Mouse (Mus musculus) right cerebral cortex, adult 2 months (tissue): ENCODE results near the gene Fignl1.
A peak's percentile ranks its signal among the peaks of the same experiment; 100 is the strongest.

Source experiments
- DNase-seq, 2 experiments: peaks; one replicate each; pipeline ENCODE4 v3.0.0; 2021 to 2022; ENCODE audit warnings: low spot score in 2 of 2

The Fignl1 gene

DNA sequence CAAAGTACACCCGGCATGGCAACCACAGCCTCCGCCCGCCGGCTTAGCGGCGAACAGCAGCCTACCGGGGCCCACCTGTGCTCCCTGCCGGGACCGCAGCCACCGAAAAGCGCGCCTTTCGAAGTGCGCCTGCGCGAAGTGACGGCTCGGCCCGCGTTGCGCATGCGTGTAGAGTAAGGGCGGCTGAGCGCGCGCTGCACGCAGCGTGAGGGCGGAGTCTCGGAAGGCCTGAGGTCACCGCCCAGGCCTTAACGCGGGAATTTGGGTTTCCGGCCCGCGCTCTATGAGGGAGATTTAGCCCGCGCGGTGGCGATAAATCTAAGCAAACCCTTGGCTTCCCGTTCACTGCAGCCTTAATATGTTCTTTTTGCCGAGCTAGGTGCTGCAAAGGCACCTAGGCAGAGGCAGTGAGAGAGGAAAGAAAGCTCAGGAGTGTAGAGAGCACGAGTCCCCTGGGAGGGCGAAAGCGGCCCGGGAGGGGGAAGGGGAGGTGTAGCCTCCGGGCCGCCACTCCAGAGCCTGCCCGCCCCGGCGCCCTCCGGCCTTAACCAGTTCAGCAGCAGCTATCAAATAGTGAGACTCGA lies at the start of gene Fignl1:
Gene Fignl1 (minus strand): TSS at position 143 of the 584 bp plus-strand sequence.
- DNase-seq, result peak; percentile 94 to 97

DNA sequence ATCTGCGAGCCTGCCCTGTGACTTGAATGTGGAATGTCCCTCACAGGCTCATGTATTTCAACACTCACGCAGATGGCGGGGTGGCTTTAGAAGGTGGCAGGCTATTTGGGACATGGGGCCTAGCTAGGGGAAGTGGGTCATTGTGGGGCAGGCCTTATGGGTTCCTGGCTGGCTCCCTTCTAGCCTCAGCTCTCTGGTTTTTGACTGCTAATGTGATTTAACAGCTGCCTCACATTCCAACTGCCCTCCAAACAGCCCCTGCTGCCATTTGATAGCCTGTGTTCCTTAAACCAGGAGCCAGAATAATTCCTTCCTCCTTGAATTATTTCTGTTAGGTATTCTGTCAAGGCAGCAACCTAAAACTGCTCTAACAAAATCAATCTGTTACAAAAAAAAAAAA lies 48.2 kb upstream of the Fignl1 start:
- no peak for DNase-seq

DNA sequence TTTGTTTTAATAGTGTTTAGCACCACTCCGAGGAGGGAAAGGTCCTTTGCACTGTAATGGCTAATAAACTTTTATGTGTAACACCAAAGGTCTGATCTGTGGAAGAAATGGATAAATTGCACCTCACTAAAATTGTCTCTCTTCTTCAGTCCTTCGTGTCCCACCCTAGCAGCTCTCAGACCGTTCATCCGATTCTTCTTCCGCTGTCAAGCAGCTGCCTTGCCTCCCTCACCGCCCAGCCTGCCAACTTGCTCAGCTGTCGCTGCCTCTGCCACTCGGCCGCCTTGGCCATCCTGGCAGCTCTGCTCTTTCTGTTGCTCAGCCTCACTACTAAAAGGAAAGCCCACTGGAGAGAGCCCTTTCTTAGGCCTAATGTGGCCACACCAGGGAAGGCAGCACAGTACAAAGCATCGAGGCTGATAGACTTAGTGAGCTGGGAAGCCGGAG lies 46.9 kb upstream of the Fignl1 start:
- DNase-seq, result no peak

DNA sequence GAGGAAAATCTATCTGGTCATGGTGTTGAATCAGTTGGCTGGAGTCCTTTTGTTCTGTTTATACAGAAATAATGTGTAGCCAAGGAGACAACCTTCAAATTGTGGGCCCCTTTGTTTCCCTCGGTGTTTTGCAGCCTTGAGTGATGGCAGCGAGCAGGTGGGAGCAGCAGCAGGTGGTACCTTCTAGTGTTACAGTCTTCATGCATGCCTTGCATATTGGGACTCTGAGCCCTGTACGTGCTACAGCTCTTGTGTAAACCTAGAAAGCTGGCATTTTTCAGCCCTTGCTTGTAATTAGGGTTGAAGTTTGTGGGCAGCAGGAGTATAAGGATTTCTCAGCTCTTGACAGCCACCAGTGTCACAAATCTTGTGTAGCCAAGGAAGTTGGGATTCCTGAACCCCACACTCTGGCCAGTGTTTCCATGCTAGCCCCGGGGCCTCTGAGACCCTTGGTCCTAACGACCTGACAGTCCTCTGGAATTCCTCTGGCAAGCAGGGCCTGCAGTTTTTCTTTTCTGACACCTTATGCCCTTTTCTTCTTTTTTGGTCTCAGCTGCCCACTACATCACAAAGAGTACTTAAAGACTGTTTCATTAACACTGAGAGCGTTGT lies 46.4 kb upstream of the Fignl1 start:
- no peak for DNase-seq

DNA sequence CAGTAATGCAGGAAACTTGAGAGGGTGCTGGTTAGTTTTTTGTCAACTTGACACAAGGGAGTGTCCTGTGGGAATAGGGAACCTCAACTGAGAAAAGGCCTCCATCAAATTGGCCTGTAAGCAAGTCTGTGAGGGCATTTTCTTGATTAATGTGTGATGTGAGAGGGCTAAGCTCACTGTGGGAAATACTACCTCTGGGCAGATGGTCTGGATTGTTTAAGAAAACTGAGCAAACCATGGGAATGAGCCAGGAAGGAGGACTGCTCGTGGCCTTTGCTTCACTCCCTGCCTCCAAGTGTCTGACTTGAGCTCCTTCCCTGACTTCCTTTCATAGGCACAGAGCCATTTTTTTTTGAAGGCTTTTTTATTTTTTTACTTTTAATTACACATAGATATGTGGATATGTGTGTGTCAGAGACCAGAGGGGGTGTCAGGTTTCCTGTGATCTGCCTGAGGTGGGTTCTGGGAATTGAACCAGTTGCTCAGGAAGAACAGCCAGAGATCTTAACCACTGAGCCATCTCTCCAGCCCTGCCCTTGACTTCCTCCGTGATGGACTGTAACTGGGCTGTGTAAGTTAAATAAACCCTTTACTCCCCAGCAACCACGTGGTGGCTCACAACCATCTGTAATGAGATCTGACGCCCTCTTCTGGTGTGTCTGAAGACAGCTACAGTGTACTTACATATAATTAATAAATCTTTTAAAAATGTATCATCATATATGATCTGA lies 45.1 kb upstream of the Fignl1 start:
- DNase-seq, result no peak

DNA sequence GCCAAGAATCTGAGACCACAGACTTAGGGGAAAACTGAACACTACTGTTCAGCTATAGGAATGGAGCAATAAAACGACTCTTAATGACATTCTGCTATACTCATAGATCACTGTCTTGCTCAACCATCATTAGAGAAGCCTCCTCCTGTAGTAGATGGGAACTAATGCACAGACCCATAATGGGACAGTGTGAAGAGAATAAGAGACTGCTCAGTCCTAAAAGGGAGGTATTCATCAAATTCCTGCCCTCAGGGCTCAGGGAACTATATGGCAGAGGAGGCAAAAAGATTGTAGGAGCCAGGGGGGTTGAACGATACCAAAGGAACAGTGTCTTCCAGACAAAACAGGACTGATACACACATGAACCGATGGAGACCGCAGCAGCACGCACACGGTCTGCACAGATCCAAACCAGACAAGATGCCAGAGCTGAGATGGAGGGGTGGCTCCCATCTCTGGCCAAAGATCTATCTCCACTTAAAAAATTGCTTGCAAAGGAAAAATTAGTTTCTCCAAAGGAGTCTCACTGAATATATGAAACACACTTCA lies 43.3 kb upstream of the Fignl1 start:
- DNase-seq, result no peak

DNA sequence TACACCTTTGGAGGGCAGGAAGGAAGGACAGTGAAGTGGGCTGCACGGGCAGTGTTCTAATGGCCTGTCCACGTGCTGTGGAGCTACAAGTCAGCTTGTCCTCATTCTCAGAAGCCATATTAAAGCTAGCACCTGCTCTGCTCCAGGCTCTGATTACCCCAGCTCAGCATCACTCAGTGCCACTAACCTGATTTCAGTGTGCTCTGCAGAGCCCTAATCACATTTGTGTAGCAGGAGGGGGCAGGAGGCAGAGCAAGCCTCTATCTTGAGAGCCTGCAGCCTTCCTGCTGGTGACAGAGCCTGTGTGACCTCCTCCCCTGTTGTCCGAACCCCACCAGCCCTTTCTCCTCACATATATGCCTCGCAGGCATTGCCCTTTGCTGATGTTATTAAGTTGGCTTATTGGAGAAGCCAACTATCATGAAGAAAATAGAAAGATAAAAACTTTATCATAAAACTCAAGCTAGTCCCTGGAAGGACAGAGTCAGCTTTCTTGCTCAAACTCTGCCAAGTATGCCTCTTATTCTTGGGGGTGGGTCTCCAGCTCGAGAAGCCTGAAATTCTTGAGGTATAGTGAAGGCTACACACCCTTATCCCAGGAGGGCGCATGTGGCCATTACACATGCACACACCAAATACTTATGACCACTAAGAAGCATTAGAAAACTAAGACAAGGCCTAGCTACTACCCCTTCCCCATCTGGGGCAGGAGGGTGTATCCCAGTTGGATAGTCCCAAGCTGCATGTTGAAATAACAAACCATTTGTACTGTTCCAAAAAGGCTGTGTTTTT lies 41.9 kb upstream of the Fignl1 start:
- DNase-seq, result no peak

DNA sequence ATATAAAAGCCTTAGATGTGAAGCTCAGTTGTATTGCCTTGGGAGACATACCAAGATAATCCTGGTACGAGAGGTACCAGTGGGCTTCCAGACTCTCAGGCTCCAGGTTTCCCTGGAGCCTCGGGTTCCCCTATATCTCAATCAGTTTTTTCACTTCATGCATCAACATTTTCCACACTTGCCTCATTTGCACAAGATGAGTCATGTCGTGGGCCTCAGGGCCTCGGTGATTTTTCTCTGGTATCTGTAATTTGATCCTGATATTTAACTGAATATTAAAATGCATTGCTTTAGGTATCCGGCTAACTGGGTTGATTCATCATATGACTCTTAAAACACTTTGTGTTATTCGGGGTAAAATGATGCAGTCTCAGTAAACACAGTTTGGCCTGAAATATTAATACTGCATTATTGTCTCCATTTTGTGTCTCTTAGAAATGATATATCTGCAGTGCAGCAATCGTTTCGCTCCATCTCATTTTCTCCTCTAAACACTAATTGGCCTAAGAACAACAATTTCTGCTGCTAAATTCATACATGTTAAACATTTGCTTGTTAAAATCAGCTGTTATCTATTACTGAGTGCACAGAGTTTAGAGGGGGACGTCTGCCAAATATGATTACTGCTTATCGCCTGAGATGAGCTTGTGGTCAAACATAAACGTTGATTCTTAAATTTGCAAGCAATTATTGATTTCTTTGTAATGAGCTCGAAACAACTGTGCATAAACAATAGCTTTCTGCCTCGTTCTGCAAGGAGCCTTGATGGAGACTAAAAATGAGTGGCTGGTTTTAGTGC lies 41.0 kb upstream of the Fignl1 start:
- no peak for DNase-seq

DNA sequence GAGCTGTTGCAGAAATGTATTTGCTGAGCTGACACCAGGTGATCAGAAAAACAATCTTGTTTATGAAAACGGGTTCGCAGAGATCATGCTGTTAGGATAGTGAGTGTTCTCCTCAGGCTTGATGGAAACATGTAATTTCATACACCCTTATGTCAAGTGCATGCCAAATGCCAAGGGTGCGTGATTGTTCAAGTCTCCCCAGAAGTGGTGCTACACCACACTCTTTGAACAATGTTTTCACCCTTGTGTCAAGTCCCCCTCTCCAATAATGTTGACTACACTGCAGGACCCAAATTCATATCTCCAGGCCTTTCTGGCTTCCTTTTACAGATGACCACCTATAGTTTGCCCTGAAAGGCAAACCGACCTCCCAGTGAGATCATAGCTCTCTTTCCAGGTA lies 39.7 kb upstream of the Fignl1 start:
- no peak for DNase-seq

DNA sequence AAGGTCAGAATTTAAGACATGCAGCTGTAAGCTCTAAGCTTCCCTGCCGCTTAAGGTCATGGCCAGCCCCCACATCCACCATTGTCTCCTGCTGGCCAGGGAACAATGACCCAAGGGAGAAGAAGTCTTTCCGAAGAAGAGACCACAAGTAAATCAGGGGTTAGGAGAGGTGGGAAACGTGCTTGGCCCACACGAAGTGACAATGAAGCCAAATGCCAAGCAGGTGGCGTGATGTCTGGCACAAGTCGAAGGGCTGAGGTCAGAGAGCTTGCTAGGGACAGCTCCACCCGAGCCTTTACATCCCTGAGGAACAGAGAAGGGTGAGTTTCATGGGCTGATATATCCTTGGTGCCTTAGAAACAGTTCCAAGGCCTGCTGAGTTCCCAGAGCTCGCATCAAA lies 36.3 kb upstream of the Fignl1 start:
- no peak for DNase-seq

DNA sequence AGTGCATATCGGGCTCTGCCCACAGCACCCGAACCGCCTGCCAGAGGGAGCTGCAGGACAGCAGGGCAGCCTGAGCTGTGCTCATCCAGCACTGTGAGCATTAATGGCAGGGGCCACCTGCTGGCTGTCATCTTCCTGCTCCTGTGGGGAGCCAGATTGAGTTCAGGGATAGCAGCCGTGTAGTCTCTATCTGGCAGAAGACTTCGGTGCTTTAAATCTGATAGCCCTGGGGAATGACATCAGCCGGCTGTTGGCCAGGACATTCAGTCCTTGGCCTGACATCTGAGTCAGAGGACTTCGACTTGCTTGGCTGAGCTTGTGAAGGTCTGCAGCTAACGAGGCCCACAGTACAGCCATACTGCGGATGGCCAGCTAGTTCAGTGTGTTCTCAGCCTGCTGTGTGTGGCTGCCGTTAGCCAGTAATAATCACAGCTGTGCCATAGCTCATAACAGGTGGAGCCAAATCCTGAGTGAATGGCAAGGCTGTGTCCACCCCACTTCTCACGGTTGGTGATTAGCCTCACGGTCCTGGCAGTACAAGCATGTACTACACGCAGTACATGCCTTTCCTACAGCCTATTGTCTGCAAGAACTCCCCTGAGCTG lies 35.7 kb upstream of the Fignl1 start:
- no peak for DNase-seq

DNA sequence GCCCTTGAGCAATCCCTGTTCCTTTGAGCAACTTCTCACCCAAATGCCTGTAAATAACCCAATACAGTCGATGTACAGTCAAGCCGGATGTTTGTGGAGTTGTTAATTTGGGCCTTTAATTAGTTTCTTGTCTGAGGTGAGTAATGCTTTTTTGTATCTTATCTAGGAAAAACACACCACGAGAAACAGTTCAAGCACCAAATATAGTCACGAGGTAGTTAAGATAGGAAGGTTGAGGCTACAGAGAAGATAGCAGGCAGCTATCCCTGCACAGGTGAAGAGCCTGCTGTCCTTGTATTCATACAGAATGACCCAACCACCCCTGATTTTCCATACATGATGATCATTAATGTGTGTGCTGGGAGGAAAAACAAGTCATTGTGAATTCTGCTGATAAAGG lies 32.8 kb upstream of the Fignl1 start:
- no peak for DNase-seq

DNA sequence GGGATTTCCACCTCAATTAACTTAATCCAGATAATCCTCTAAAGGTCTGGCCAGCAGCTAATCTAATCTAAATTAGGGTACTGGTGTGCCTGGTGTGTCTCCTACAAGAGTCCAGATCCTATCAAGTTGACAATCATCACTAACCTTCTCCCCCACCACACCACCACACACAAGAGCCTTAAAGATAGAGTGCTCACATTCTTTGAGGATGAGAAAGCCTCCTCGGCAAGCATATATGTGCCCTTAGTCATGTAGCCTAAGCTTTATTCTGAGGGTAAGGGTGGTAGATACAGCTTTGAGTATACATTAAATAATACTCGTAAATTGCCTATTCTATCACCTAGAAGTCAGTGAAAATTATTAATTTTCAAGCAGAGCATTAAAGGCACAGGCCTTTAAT lies 32.0 kb upstream of the Fignl1 start:
- DNase-seq, result no peak

DNA sequence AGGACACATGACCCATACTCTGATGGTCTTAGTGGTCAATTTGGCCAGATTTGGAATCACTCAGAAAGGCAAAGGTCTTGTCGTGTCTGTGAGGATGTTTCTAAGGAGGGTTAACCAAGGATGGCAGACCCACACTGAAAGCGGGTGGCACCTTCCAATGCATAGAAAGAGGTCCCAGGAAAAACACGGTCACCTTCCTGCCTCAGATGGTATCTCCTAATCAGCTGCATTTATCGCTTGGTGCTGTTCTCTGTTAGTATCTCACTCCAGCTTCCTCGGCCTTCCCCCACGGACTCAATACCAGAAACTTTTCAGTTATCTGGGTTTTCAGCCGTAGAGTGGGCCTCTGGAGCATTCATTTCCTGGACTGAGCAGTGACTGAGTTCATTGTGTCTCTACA lies 31.1 kb upstream of the Fignl1 start:
- DNase-seq, result no peak

DNA sequence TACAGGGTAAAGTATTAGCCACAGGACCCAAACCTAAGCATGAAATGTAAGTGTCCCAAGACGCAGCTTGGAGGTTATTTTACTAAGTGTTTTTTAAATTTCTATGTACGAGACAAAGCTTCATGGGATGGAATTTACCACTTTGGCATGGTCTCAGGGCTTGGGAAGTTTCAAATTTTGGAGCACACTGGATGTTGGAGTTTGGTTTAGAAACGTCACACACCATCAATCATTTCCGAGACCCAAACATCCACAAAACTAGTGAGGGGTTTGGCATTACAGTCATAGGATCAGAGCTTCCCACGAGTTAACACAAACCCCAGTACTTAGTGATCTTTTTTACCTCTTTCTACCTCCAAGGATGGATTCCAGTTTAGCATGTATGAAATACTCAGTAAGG lies 28.6 kb upstream of the Fignl1 start:
- no peak for DNase-seq

DNA sequence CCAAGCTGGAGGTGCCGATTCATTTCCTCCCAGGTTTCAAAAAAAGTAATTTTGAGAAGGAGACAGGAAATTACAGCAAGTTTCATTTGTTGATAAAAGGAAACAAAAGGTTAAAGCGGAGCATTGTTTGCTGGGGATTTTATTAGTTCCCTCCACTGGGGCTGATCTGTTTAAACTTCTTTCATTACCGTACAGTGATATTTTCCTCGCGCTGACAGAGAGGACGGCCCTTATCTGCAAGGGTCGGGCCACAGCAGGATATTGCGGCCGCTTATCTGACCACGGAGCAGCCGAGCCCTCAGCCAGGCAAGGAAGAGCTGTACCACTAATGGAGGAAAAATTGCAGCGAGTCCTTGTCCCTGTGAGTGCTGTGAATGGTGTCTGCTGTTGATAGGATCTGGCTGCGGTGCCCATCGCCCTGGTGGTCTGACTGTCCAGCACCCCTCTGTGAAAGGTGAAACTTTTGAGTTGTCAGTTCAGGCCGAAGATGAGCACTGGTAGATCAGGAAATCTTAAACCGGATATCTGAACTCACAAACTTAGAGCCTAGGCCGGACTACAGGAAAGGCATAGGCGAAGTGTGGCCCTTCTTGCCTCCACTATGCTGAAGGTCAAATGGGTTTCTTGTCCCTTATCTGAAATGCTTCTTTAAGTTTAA lies 28.1 kb upstream of the Fignl1 start:
- no peak for DNase-seq

DNA sequence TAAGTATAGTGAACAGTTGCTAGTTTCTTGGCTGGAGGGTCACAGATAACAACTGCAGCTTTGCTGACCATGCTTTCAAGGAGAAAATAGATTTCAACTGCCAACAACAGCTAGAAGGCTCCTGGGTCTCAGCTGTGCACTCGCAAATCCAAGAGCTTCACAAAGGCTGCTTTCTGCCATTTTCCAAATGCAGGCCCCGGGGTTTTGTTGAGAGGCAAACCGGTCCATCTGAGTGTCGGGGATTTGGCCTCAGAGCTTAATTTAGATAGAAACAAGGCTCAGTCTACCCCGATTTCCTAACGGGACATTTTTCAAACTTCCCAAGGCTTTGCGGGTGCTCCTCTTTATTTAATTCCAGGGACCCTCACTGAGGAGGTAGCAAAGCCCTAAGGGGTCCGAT lies 27.5 kb upstream of the Fignl1 start:
- no peak for DNase-seq

DNA sequence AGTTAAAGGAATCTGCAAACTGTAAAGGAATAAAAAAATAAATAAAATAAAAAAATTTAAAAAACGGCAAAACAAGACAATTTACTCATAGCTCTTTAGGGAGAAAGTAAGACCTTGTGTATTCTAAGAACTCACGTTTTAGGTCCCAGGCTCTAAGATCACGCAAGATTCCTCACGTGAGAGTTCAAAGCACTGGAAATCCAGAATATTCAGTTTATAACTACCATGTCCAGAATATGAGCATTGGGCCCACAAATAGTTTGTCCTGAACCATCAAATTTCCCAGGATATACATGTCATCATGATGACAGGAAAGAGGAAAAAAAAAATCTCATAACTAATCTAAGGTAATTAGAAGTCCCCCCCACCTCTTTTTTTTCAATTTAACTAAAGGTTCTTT lies 27.0 kb upstream of the Fignl1 start:
- no peak for DNase-seq

DNA sequence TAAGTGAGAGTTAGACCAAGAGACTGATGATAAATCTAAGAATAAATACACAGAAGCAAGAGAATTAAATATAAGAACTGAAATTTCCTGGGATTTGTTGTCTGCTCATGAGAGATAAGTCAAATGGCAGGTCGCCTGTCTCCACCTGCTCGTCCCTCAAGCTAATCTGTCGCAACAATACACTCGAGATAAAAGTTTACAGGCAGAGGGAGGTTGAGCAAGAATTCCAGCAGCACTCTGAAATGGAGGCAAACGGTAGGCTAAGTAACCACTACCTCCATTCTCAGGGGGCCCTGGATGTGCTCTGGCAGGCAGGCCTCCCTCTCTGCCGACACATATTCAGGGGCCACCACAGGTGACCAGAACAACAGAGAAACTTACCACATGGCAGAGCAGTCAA lies 26.6 kb upstream of the Fignl1 start:
- no peak for DNase-seq

DNA sequence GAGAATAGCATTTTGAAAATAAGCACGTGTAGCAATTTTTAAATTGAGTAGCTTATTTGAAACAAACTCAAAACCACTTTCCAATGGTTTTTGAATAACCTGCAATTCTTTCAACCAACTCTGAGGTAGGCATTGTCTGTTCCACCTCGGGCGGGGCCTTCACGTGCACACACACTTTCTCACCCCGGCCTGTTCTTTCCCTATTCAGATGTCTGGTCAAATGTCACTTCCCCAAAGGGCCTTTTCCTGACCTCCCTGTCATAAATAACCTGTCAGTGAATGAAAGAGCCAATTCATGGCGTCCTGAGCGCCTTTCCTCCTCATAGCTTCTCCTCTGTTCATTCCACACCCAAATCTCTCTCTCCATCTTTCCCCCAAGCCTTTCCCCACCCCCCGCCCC lies 24.3 kb upstream of the Fignl1 start:
- DNase-seq, result no peak

DNA sequence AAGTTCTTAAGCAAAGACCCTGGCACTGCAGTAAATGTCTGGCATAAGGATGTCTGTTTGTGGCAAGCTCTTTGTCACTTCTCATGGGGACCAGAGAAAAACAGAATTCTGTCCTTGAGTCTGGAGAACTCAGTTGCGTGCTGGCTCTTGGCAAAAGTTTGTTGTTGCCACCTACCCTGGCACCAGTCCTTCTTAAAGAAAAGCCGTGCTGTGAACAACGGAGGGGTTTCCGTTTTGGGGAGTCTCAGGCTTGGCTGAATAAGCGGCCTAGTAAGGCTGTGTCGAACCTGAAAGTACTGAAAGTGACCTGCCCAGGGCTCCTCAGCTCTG lies 24.0 kb upstream of the Fignl1 start:
- DNase-seq, result no peak
